Mouse (Mus musculus) cortical plate, adult 2 months (tissue): ENCODE results near the gene Zfp97.
"Not testable (repeated sequence)": the region's sequence is repeated elsewhere in the genome, so short reads cannot be mapped to it uniquely, and the experiment has no call there.

Source experiments
- CTCF ChIP-seq: fragments of 200-500 bp; IDR thresholded peaks from 2 replicates; pipeline ENCODE4 v1.5.1; 2011; ENCODE audit warnings: mild to moderate bottlenecking, control low read depth, low read length; ENCODE audit not compliant: insufficient read depth; ENCODE audit errors: extremely low read depth
- POLR2A ChIP-seq: fragments of 200-500 bp; IDR thresholded peaks from 2 replicates; pipeline ENCODE4 v1.6.1; 2011; ENCODE audit warnings: mild to moderate bottlenecking, low read length, control low read depth; ENCODE audit not compliant: insufficient read depth; ENCODE audit errors: extremely low read depth

GRCm38 (mm10) chr17:17196111-17196510 lies 74.9 kb downstream of the Zfp97 start:
- TF ChIP-seq CTCF, POLR2A: not testable (repeated sequence)
